Mouse (Mus musculus) retina, adult 2 months (tissue): Measurements from ENCODE around the gene Parp14.
"Not testable (repeated sequence)": the region's sequence is repeated elsewhere in the genome, so short reads cannot be mapped to it uniquely, and the experiment has no call there.

Source experiments
- DNase-seq: peaks from one replicate; pipeline ENCODE4 v3.0.0-alpha.2; 2012; ENCODE audit warnings: low read depth, low spot score

Parp14 gene

DNA sequence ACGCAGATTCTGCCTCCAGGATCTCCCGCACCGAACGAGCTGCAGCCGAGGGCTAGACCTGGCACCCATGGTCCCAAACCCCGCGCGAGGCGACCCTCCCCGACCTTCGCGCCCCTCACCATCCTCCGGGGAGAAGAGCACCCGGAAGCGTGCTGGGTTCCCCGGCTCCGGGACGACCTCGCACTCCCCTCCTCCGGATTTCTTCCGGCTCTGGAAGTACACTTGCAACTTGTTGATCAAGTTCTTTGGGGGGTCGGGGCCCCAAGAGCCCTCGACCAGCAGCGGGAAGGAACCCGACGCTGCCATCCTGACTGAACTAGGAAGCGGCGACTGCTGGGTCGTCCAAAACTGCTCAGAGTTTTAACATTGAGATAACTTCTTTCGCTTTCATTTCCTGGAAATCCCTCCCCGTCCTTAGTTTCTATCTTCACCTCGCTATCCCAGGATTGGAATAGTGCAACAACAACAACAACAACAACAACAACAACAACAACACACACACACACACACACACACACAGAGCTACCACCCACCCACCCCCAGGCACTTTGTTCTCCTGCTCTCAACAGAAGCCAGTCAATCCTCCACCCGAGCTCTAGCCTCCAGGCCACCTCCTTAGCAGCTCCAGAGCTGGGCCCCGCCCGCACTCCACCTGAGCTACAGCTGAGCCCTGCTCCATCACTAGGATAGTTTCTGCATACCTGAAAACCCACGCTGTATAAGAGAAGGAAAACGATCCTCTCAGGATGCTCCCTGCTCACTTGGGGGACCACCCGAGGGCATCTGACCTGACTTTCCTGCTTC is at the start of gene Parp14:
Parp14 (minus strand) TSS at position 497 of the 804 bp plus-strand sequence.
- DNase-seq, result no peak

GRCm38 (mm10) chr16:35918721-35919543 is 47.6 kb upstream of the Parp14 start:
- DNase-seq, result no peak

- DNase-seq, result no peak
These were observed 43.0 kb upstream of the Parp14 start for GRCm38 (mm10) chr16:35914301-35914700.

GRCm38 (mm10) chr16:35913526-35913925 is 42.2 kb upstream of the Parp14 start:
- no peak for DNase-seq

DNA sequence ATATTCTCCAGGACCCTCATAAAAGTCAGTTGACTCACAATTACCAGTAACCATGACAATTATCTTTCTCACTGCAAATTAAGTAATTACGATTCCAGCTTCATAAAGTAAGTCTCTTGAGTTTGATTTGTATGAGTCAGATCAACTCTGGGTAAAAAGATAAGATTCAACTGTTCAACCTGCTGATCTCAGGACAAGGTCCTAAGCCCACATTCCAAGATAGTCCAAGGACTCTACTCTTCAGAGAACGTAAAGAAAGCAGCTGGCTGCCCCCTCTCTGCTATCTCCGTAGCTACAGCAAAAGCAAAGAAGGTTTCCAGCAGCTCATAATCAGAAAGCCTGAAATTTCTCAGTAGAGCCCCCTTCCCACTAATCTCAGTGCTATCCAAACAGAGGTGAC is 40.1 kb upstream of the Parp14 start:
- DNase-seq, result no peak

DNA sequence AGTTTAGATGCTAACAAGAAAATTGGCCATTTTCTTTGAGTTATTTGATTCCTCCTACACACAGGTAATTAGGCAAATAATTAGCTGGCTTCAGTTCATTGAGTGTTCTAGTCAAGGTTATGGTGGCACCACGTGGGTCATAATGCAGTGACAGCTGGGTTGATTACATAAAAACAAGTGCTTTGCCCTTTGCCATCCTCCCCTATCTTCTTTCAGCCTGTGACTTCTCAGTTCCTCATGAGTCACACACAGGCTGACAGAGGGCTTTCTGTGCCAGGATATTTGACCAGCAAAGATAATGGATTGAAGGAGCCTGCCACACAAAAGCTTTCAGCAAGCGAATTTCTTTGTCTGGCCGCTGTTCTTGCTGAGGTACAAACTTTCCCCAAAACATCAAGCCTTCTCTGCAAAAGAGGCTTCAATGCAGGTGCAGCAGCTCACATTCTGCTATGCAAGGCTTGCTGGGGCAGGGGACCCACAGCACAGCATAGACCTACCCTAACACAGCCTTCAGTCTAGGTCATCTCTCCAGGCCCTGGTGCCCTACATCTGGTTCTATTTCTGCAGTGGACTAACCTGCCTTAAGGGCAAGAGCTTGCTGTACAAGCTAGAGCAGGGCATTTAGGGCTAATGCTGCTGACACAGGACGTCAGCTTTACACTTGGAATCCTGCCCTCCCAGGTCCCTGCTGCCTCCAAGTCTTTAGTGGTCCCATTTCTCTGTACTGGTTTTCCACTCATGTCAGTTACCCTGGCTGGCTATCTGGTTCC is 36.3 kb upstream of the Parp14 start:
- DNase-seq, result no peak

DNA sequence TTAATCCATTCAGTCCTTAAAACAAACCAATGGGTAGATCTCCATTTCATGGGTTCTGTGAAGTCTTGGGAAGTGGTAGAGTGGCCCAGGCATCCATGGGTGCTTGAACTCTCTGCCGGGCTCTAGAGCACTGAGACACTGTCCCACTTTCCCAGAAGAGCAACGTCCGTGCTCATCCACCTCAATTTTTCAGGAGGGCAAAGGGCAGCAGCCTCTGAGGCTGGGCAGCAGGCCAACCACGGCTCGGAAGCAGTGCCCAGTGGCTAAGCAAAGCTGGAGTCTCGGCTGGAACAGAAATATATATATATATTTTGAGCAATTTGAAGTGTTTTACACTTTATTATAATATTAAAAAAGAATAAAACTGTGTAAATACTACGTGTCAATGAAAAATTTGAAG is 35.5 kb upstream of the Parp14 start:
- DNase-seq, result no peak

DNA sequence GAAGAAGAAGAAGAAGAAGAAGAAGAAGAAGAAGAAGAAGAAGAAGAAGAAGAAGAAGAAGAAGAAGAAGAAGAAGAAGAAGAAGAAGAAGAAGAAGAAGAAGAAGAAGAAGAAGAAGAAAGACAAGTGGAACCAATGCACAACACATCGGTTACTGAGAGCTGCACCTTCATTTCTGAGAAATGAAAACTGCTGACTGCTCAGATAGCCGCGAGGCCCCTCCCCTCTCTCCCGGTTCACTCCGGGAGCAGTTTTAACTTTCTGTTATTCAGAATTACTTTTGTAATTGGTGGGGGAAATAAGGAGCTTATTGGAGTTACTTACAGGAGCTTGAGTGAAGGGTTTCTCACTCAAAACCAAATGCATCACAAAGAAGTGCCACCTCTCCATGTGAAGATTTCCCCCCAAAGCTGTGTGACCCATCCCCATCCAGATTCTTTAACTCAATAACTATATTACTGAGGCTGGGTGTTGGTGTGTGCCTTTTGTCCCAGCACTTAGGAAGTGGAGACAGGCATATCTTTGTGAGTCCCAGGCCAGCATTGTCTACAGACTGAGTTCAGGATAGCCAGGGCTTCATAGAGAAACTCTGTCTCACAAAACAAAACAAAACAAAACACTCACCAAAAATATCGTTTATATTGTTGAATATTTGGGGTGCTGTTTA is 34.6 kb upstream of the Parp14 start:
- DNase-seq, result no peak

GRCm38 (mm10) chr16:35905355-35905754 is 34.0 kb upstream of the Parp14 start:
- DNase-seq, result no peak

- no peak for DNase-seq
These were observed 32.9 kb upstream of the Parp14 start for GRCm38 (mm10) chr16:35904121-35904736.

DNA sequence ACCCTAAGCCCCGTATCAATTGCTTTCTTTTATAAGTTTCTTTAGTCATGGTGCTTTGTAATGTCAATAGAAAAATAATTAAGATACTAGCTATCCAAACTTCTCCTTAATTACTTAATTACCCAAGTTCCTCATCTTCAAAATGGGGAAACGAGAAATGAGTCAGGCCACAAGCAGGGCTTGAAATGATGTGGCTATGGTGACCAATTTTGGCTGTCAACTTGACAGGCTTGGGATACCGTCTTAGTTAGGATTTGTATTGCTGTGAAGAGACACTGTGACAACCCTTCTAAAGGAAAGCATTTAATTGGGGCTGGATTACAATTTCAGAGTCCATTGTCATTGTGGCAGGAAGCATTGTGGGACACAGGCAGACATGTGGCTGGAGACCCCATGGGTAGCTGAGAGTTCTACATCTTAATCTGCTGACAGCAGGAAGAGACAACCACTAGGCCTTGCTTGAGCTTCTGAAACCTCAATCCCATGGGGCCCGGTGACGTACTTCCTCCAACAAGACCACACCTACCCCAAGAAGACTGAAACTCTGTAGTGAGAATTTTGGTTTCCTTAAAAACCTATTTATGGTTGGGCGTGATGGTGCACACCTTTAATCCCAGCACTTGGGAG is 31.8 kb upstream of the Parp14 start:
- no peak for DNase-seq

DNA sequence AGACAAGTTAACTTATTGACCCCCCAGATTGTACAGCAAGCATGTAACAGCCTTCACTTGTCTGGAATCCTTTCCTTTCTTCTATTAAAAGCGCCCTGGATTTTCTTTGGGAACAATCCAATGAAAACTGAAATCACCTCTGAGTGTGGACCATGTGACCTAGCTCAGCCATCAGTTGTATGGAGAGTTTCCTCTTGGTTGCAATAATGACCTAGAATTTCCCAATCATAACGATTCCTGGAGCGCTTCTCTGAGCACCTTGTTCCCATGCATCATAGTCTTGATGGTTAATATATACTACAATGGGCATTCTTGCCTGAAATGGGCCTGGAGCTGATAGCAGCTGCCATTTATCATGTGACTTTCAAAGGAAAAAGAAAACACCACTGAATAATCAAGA is 29.2 kb upstream of the Parp14 start:
- no peak for DNase-seq

DNA sequence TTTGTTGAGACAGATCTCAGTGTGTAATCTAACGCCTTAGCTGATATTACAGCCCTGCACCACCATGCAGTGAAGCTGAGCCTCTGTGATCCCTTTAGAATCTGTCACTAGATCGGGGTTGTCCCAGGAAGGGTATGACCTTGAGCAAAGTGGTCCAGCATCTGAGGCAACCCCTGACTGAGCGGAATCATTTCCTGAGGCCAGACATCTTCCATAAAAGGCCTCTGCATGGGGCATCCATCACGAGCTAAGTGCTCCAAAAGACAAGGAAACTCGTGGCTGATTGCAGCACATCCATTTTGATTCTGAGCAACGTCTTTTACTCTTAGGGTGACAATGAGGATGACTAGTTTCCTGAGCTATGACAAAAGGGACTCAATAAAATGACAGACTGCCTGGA is 23.7 kb upstream of the Parp14 start:
- no peak for DNase-seq

- DNase-seq, result not testable (repeated sequence)
These were observed 20.3 kb upstream of the Parp14 start for GRCm38 (mm10) chr16:35891603-35892002.

- no peak for DNase-seq
These were observed 19.3 kb upstream of the Parp14 start for GRCm38 (mm10) chr16:35890645-35891044.

GRCm38 (mm10) chr16:35888910-35889309 is 17.6 kb upstream of the Parp14 start:
- DNase-seq, result no peak

GRCm38 (mm10) chr16:35888174-35888573 is 16.8 kb upstream of the Parp14 start:
- DNase-seq, result no peak

GRCm38 (mm10) chr16:35874416-35874815 is 3.1 kb upstream of the Parp14 start:
- no peak for DNase-seq

GRCm38 (mm10) chr16:35872410-35873006 is 1.2 kb upstream of the Parp14 start:
- DNase-seq, result no peak

- no peak for DNase-seq
These were observed 554 bp upstream of the Parp14 start for GRCm38 (mm10) chr16:35871898-35872297.
